Mouse (Mus musculus) hindbrain, embryonic 10.5 days (tissue): ENCODE measurements at regions not wholly inside any gene's neighbourhood (a gene's known extent, or its start where the extent isn't known, plus 50 kb on each side); places are given as distances from the start of the nearest gene placed in this dataset.
A peak's percentile ranks its signal among the peaks of the same experiment; 100 is the strongest.

ENCODE experiments used
- DNase-seq: peaks from one replicate; pipeline ENCODE4 v3.0.0-alpha.2; 2017; ENCODE audit warnings: low spot score
- H3K27ac ChIP-seq: fragments of 300-500 bp; sonication (generic); 2 replicates; pipeline ENCODE4 v1.5.1; 2016; ENCODE audit warnings: mild to moderate bottlenecking, moderate library complexity
- H3K27me3 ChIP-seq: fragments of 300-500 bp; sonication (generic); 2 replicates; pipeline ENCODE4 v1.6.1; 2016; ENCODE audit warnings: mild to moderate bottlenecking; ENCODE audit not compliant: poor library complexity, insufficient read depth, severe bottlenecking
- H3K36me3 ChIP-seq: fragments of 300-500 bp; sonication (generic); 2 replicates; pipeline ENCODE4 v1.6.1; 2016; ENCODE audit warnings: mild to moderate bottlenecking, moderate library complexity
- H3K4me1 ChIP-seq: fragments of 300-500 bp; sonication (generic); replicated peaks from 2 replicates; pipeline ENCODE4 v1.6.1; 2016; ENCODE audit warnings: mild to moderate bottlenecking
- H3K4me3 ChIP-seq: fragments of 300-500 bp; sonication (generic); 2 replicates; pipeline ENCODE4 v1.5.1; 2016; ENCODE audit warnings: mild to moderate bottlenecking, moderate library complexity
- H3K9me3 ChIP-seq: fragments of 300-500 bp; sonication (generic); 2 replicates; pipeline ENCODE4 v1.6.1; 2016; ENCODE audit warnings: mild to moderate bottlenecking, moderate library complexity
- WGBS: fragments of 180-500 bp; shearing (Covaris S2); methylation state at CpG from one replicate; pipeline ENCODE4 v1.1.7; 2016; 5-methylcytosine and 5-hydroxymethylcytosine counted together

- Histone ChIP-seq H3K4me3 (no peak overlapping the region), H3K27ac (no peak overlapping the region), H3K9me3 (no peaks in the 10 kb centered on the region), H3K36me3 (no peaks in the 10 kb centered on the region), H3K4me1 (peaks cover 20% of the 10 kb centered on the region), H3K27me3 (peaks cover 21% of the 10 kb centered on the region)
- no peak for DNase-seq
- WGBS = 62% methylated on average over 9 of the region's 9 CpGs
These were observed 154.3 kb upstream of the Cdkn3 start for GRCm38 (mm10) chr14:46606037-46606436.

DNA sequence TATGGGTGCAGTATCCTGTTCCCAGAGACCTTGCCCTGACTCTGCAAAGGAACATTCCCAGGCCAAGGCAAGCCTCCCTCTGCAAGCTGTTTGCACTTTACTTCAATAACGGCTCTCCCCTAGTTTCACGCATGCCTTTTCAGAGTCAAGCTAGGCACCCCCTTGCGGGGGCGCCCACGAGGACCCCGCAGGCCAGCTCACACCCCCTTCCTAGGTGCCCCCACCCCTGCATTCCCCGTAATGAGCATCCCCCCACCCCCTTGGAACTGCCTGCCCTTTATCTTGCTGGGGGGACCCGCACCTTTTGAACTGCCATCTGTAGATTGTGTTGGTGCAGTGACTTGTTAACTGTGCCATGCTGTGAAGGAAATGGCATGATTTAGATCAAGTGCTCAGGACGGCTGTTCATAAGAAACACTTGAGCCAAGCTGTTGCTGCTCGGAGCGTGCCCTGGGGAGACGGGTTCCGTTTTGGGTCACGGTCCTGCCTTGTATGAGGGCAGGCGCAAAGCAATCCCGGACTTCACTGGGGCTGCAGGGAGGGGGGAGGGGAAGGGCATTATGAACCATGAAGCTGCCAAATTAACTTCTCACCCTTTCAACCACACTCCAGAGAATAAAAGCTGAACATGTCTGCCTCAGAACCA, 155.3 kb upstream of the Cdkn3 start:
- H3K9me3 ChIP-seq = no peaks in the 10 kb centered on the region
- H3K27me3 ChIP-seq = peaks cover 21% of the 10 kb centered on the region
- peak overlapping the region; percentile 53; the same call in 1 of the 2 replicates for H3K27ac ChIP-seq
- peaks cover 20% of the 10 kb centered on the region for H3K4me1 ChIP-seq
- no peaks in the 10 kb centered on the region for H3K36me3 ChIP-seq
- peak overlapping the region; percentile 19 for H3K4me3 ChIP-seq
- WGBS = 14% methylated on average over 16 of the region's 16 CpGs
- DNase-seq = peak; percentile 76

DNA sequence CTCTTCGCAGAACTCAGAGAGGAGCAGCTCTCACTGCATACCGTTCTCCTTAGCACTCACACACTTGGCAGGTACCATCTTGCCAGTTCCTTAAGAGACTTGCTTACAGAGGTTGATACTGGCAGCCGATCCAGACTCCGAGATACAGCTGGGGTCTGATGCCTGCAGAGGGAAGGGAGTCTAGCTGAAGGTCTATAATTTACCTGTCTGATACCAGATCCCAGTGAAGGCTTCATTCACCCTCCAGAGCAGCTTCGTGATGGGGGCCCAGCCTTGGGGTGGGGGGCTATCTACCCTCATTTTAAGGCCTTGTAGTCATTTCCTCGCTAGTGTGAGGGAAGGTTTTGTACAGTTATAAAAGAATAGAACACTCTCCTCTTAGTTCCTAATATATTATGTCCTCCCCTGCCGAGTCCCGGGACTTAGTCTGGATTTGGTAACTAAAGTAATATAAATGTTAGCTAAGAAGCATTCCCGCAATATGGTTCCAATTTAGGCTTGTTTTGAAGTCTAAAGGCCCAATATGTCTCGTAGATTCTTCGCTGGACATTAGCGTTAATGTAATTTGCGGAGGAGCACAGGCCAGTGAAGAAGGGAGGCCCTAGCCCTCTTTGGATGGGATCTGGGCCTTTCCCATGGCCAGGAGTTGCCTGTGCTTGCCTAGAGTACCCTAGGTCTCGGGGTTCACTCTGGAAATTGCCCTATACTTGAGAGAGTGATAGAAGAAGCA, 156.0 kb upstream of the Cdkn3 start:
- H3K4me1 ChIP-seq = peaks cover 20% of the 10 kb centered on the region
- H3K27ac ChIP-seq = peak overlapping the region; percentile 53; the same call in 1 of the 2 replicates
- H3K9me3 ChIP-seq = no peaks in the 10 kb centered on the region
- H3K4me3 ChIP-seq = no peak overlapping the region
- peaks cover 21% of the 10 kb centered on the region for H3K27me3 ChIP-seq
- H3K36me3 ChIP-seq = no peaks in the 10 kb centered on the region
- WGBS = 76% methylated on average over 14 of the region's 14 CpGs
- DNase-seq = no peak

GRCm38 (mm10) chr14:46596696-46597359, 163.5 kb upstream of the Cdkn3 start:
- no peak overlapping the region for H3K4me3 ChIP-seq
- 88% methylated on average over 7 of the region's 7 CpGs for WGBS
- no peaks in the 10 kb centered on the region for H3K27me3 ChIP-seq
- H3K36me3 ChIP-seq = no peaks in the 10 kb centered on the region
- no peak for DNase-seq
- no peaks in the 10 kb centered on the region for H3K4me1 ChIP-seq
- no peak overlapping the region for H3K27ac ChIP-seq
- H3K9me3 ChIP-seq = no peaks in the 10 kb centered on the region

- no peak for DNase-seq
- Histone ChIP-seq H3K9me3 (no peaks in the 10 kb centered on the region), H3K36me3 (no peaks in the 10 kb centered on the region), H3K27ac (no peak overlapping the region), H3K27me3 (no peaks in the 10 kb centered on the region), H3K4me1 (no peaks in the 10 kb centered on the region), H3K4me3 (no peak overlapping the region)
- 64% methylated on average over 3 of the region's 3 CpGs for WGBS
These were observed 166.2 kb upstream of the Cdkn3 start for GRCm38 (mm10) chr14:46594151-46594550.

DNA sequence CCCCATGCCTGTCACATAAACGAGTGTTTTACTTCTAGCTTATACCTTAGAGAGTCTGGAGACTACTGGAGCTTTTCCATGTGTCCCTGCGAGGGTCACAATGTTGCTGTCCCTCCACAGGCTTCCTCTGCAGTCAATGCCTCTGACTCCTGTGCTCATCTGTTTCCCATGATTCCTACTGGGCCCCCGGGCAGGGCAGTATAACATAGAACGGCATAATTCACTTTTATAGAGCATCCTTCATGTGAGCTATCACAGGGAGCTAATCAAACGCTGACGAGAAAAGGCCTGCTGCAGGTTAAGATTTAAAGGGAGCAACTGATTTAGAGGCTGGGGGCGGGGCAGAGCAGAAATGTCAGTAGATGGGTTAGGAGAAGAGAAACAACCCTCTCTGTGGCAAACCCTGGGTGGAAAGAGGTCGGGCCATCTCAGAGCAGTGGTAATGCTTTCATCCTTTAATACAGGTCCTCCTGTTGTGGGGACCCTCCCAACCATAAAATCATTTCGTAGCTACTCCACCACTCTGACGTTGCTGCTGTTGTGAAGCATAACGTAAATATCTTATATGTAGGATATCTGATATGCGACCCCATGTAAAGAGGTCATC, 168.5 kb upstream of the Cdkn3 start:
- Histone ChIP-seq H3K4me1 (no peaks in the 10 kb centered on the region), H3K9me3 (no peaks in the 10 kb centered on the region), H3K27me3 (no peaks in the 10 kb centered on the region), H3K4me3 (no peak overlapping the region), H3K36me3 (no peaks in the 10 kb centered on the region), H3K27ac (no peak overlapping the region)
- WGBS = 76% methylated on average over 12 of the region's 12 CpGs
- no peak for DNase-seq

DNA sequence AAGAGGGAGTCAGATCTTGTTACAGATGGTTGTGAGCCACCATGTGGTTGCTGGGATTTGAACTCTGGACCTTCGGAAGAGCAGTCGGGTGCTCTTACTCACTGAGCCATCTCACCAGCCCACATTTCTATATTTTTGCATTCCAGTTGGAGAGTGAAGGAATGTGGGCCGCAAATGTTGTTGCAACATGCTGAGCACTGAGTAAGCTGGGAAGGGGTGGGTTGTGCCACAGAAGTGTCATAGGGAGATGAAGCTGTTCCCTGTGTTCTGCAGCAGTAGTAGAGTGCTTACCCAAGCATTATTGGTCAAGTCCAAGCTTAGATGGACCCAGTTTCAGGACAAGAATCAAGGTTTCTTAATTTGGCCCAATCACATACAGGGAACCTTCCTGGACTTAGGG, 169.1 kb upstream of the Cdkn3 start:
- no peaks in the 10 kb centered on the region for H3K4me1 ChIP-seq
- WGBS = 94% methylated on average over 3 of the region's 3 CpGs
- H3K9me3 ChIP-seq = no peaks in the 10 kb centered on the region
- no peak overlapping the region for H3K4me3 ChIP-seq
- DNase-seq = no peak
- no peaks in the 10 kb centered on the region for H3K27me3 ChIP-seq
- no peak overlapping the region for H3K27ac ChIP-seq
- H3K36me3 ChIP-seq = no peaks in the 10 kb centered on the region

- no peak overlapping the region for H3K27ac ChIP-seq
- H3K4me3 ChIP-seq = no peak overlapping the region
- no peaks in the 10 kb centered on the region for H3K27me3 ChIP-seq
- DNase-seq = no peak
- no peaks in the 10 kb centered on the region for H3K9me3 ChIP-seq
- 86% methylated on average over 11 of the region's 11 CpGs for WGBS
- 0 out of 2 replicates have a peak, but pooled peaks cover 3% of the 10 kb centered on the region for H3K4me1 ChIP-seq
- no peaks in the 10 kb centered on the region for H3K36me3 ChIP-seq
These were observed 174.2 kb upstream of the Cdkn3 start for GRCm38 (mm10) chr14:46586093-46586492.

- Histone ChIP-seq H3K4me3 (no peak overlapping the region), H3K9me3 (no peaks in the 10 kb centered on the region), H3K27ac (no peak overlapping the region), H3K36me3 (no peaks in the 10 kb centered on the region), H3K4me1 (peaks cover 27% of the 10 kb centered on the region), H3K27me3 (no peaks in the 10 kb centered on the region)
- no peak for DNase-seq
- 72% methylated on average over 13 of the region's 13 CpGs for WGBS
These were observed 182.0 kb upstream of the Cdkn3 start for GRCm38 (mm10) chr14:46578051-46579000.

GRCm38 (mm10) chr14:46575889-46576288, 184.5 kb upstream of the Cdkn3 start:
- H3K4me1 ChIP-seq = peaks cover 32% of the 10 kb centered on the region
- H3K36me3 ChIP-seq = no peaks in the 10 kb centered on the region
- no peaks in the 10 kb centered on the region for H3K9me3 ChIP-seq
- peak overlapping the region; percentile 30; the same call in 1 of the 2 replicates for H3K27ac ChIP-seq
- H3K27me3 ChIP-seq = peaks cover 3% of the 10 kb centered on the region; the same call in 1 of the 2 replicates
- no peak overlapping the region for H3K4me3 ChIP-seq
- 55% methylated on average over 4 of the region's 4 CpGs for WGBS
- DNase-seq = no peak

DNA sequence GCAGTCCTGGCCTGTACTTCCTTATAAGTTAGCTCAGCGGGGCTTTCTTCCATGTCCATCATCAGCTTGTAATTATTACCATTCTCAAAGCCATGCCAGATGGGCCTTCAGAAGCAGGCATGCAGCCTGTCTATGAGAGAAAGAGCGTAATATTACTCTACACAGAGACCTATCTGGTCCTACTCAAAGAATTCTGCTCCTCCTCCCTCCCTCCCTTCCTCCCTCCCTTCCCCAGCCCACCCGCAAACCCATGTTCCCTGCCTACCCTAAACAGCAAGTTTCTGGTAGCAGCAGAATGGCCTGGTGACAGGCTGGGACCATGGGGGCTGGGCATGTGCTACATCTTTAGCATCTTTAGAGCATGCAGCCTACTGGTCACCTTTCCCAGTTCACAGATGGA, 184.9 kb upstream of the Cdkn3 start:
- peaks cover 3% of the 10 kb centered on the region; the same call in 1 of the 2 replicates for H3K27me3 ChIP-seq
- peak overlapping the region; percentile 30; the same call in 1 of the 2 replicates for H3K27ac ChIP-seq
- H3K4me1 ChIP-seq = peaks cover 32% of the 10 kb centered on the region
- 57% methylated on average over 3 of the region's 3 CpGs for WGBS
- H3K4me3 ChIP-seq = no peak overlapping the region
- no peaks in the 10 kb centered on the region for H3K36me3 ChIP-seq
- H3K9me3 ChIP-seq = no peaks in the 10 kb centered on the region
- peak; percentile 38 for DNase-seq

DNA sequence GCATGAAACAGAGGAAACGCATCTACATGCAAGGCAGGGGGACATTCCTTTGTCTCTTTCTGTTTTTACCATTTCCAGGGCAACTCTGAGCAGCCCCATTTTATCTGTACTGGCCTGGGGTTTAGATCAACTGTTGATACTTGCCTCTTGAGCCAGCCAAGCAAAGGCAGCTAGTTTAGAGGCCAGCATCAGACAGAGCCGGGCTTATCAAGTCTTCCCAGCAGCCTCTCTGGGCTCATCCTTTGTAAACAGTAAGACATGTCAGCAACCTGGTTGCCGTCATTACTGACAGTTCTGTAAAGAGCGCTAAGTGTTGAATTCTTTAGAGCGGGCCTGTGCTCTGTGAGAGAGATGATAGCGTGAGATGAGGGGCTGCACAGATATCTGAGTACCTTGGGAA, 182.9 kb upstream of the Bmp4 start:
- no peaks in the 10 kb centered on the region for H3K9me3 ChIP-seq
- WGBS = 67% methylated on average over 6 of the region's 6 CpGs
- no peak overlapping the region for H3K4me3 ChIP-seq
- H3K27ac ChIP-seq = no peak overlapping the region
- H3K36me3 ChIP-seq = no peaks in the 10 kb centered on the region
- DNase-seq = no peak
- H3K4me1 ChIP-seq = peaks cover 28% of the 10 kb centered on the region
- peaks cover 3% of the 10 kb centered on the region; the same call in 1 of the 2 replicates for H3K27me3 ChIP-seq
